Mouse (Mus musculus) testis, adult 2 months (tissue): ENCODE results near the gene Aldh8a1. TPM values are rescaled to one million over a fixed set of nuclear protein-coding genes. Genes with fewer than 3 reads are reported as not detected.
"Not testable (repeated sequence)": the region's sequence is repeated elsewhere in the genome, so short reads cannot be mapped to it uniquely, and the experiment has no call there.

Experiments
- H3K27ac ChIP-seq: fragments of 200-500 bp; 2 replicates; pipeline ENCODE4 v1.5.1; 2012; ENCODE audit warnings: low read depth, low read length; ENCODE audit not compliant: control insufficient read depth, insufficient read depth
- H3K27me3 ChIP-seq: fragments of 200-500 bp; 2 replicates; pipeline ENCODE4 v1.6.1; 2012; ENCODE audit warnings: mild to moderate bottlenecking, low read length, moderate library complexity; ENCODE audit not compliant: control insufficient read depth, insufficient read depth
- H3K36me3 ChIP-seq: fragments of 200-500 bp; 2 replicates; pipeline ENCODE4 v1.6.1; 2012; ENCODE audit warnings: mild to moderate bottlenecking, low read length; ENCODE audit not compliant: control insufficient read depth, insufficient read depth
- H3K4me1 ChIP-seq: fragments of 200-500 bp; 2 replicates; pipeline ENCODE4 v1.6.1; 2012; ENCODE audit warnings: low read length; ENCODE audit not compliant: control insufficient read depth, insufficient read depth
- H3K4me3 ChIP-seq: fragments of 200-500 bp; 2 replicates; pipeline ENCODE4 v1.5.1; 2012; ENCODE audit warnings: low read depth, mild to moderate bottlenecking, low read length, moderate library complexity, mixed read lengths; ENCODE audit not compliant: control insufficient read depth
- CTCF ChIP-seq: fragments of 200-500 bp; IDR thresholded peaks from 2 replicates; pipeline ENCODE4 v1.5.1; 2012; ENCODE audit warnings: low read depth, mild to moderate bottlenecking, inconsistent platforms, low read length, moderate library complexity; ENCODE audit not compliant: control insufficient read depth, insufficient read depth, insufficient replicate concordance
- POLR2A ChIP-seq: fragments of 200-500 bp; IDR thresholded peaks from 2 replicates; pipeline ENCODE4 v1.6.1; 2012; ENCODE audit warnings: low read depth, mild to moderate bottlenecking, inconsistent platforms, low read length, moderate library complexity; ENCODE audit not compliant: control insufficient read depth
- polyA plus RNA-seq: library from polyadenylated mRNA; depleted of rRNA; stranded (reverse); fragments of >200 nt; gene quantifications from 2 replicates; pipeline ENCODE4 v1.2.3, GENCODE M21; 2012

Aldh8a1 gene
- polyA plus RNA-seq, 1 experiment, result 1.8 TPM

DNA sequence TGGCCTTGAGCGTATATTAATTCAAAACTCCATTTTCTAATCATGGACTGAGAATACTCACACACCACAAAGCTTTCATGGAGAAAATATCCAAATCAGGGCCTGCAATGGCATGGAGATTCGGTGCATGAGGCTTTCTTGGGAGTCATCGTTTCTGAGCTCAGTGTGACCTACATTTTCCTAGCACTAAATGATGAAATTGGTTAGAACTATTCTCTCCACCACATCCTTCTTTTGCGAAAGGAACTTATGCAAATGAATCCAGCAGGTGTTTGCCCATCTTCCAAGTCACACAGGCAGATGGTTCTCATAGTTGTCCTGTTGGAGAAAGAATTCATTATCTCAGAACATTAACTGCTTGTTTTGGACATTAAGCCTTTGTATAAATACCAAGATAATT is 13.3 kb downstream of the Aldh8a1 start:
- Histone ChIP-seq H3K4me3 (no peak overlapping the region), H3K4me1 (peaks cover 2% of the 10 kb centered on the region; the same call in 1 of the 2 replicates), H3K27ac (no peak overlapping the region), H3K27me3 (no peaks in the 10 kb centered on the region), H3K36me3 (no peaks in the 10 kb centered on the region)
- TF ChIP-seq POLR2A (no peak), CTCF (no peak)

DNA sequence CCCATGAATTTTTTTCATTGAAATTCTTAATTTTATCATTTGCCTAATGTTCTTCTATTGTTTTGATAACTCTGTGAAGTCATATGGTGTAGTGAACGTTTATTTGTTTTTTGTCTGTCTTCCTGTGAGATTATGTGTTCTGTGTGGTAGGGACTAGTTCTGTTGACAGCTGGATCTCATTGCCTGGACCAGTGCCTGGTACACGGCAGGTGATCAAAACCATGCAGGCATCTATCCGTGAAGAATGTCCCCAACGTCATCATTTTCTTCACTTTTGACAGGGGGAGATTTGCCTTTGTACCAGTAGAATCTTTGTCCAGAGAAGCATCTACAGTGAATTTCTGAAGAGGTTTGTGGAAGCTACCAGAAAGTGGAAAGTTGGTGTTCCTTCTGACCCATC is 14.2 kb downstream of the Aldh8a1 start:
- H3K27ac ChIP-seq, result no peak overlapping the region
- TF ChIP-seq POLR2A, result no peak
- TF ChIP-seq CTCF, result no peak
- H3K4me1 ChIP-seq, result peaks cover 2% of the 10 kb centered on the region; the same call in 1 of the 2 replicates
- no peaks in the 10 kb centered on the region for H3K36me3 ChIP-seq
- H3K27me3 ChIP-seq, result no peaks in the 10 kb centered on the region
- no peak overlapping the region for H3K4me3 ChIP-seq

DNA sequence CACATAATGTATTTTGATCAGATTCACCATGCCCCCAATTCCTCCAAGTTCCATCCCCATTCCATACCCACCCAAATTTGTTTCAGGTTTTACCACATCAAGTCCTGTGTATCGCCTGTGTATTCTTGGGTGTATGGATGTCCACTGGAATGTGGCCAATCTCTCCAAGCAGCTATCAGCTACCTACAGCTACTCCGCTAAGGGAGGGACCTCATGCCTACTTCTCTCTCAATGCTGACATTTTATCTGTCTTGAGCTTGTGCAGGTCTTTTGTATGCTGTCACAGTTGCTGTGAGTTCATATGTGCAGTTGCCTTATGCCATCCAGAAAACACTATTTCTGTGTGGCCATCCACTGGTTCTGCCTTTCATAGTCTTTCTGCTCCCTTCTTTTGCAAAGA is 16.3 kb downstream of the Aldh8a1 start:
- no peak for TF ChIP-seq CTCF
- Histone ChIP-seq H3K4me3 (no peak overlapping the region), H3K27me3 (no peaks in the 10 kb centered on the region), H3K36me3 (no peaks in the 10 kb centered on the region), H3K4me1 (peaks cover 2% of the 10 kb centered on the region; the same call in 1 of the 2 replicates), H3K27ac (no peak overlapping the region)

DNA sequence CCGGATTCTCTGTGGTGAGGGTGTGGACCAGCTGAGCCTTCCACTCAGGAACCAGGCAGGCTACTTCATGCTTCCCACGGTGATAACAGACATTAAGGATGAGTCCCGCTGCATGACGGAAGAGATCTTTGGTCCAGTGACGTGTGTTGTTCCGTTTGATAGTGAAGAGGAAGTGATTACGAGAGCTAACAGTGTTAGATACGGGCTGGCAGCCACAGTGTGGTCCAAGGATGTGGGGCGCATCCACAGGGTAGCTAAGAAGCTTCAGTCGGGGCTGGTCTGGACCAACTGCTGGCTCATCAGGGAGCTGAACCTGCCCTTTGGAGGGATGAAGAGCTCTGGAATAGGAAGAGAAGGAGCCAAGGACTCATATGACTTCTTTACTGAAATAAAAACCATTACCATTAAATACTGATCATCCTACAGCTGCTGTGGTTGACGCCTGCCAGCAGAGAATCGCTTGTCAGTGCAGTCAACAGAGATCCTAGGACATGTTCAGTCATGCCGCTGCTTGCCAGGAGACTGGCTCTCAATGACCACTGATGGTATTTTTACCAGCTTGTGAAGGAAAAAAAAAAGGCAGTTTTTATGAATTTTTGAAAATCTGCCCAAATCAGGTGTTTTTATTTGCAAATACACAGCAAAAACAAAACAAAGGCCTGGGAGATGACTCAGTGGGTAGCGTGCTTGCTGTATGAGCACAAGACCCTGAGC is 18.5 kb downstream of the Aldh8a1 start:
- no peak overlapping the region for H3K4me3 ChIP-seq
- no peaks in the 10 kb centered on the region for H3K36me3 ChIP-seq
- no peak overlapping the region for H3K27ac ChIP-seq
- H3K4me1 ChIP-seq, result no peaks in the 10 kb centered on the region
- no peak for TF ChIP-seq CTCF
- TF ChIP-seq POLR2A, result no peak
- no peaks in the 10 kb centered on the region for H3K27me3 ChIP-seq

DNA sequence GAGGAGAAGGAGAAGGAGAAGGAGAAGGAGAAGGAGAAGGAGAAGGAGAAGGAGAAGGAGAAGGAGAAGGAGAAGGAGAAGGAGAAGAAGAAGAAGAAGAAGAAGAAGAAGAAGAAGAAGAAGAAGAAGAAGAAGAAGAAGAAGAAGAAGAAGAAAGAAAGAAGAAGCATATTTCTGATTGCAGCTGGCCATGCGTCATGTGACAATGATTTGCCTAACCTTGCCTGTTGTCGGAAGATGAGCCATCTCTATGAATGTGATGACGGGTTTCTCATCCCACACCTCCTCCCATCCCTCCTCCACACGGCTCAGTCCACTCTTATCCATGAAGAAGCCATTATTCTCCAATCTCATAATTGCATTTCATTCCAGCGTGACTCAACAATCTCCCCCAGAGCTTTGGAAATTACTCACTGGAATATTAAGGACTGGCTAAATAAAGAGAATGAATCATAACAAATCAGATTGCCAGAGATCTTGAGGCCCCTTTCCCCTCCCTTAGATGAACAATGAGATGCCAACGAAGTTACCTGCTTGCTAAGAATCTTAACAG is 21.9 kb downstream of the Aldh8a1 start:
- H3K4me1 ChIP-seq, H3K27me3 ChIP-seq, H3K27ac ChIP-seq, H3K4me3 ChIP-seq, H3K36me3 ChIP-seq: not testable (repeated sequence)

DNA sequence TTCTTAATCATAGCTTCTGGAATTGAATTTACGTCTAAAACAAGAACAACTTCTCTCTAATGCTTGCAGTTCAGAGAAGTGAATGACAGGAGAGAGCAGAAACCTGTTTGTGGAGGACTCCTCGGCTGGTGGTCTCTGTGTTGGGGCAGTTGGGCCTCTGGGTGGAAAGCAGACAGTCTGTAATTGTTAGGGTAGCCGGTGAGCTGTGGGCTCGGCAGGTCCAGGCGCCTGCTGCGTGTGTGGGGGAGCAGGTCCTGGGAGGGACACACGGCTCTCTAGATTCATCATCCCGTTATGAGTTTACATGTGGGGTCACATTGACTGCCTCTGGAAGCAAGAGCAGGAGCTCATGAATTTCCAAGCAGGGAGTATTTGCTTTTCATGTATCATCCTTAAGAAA is 22.5 kb downstream of the Aldh8a1 start:
- Histone ChIP-seq H3K36me3 (no peaks in the 10 kb centered on the region), H3K4me1 (no peaks in the 10 kb centered on the region), H3K4me3 (no peak overlapping the region), H3K27me3 (no peaks in the 10 kb centered on the region), H3K27ac (no peak overlapping the region)
- TF ChIP-seq POLR2A, result no peak

DNA sequence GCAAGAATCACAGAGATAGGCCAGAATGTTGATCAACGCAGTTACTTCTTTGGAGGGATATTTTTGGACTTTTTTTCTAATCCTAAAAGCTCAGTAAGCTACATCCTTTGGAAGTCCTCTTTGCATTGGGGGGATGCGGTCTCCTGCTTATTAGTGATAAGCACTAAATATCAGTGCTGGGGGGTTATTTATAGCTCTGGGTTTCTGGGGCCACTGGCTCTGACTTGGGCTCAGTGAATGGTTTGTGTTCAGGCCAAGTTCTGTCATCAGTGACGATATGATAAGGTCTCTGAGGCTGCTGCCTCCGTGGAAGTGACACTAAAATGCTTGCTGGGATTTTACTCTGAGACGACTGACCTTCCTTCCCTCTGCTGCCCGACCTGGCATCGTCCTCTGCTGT is 22.9 kb downstream of the Aldh8a1 start:
- H3K27ac ChIP-seq, result no peak overlapping the region
- H3K36me3 ChIP-seq, result no peaks in the 10 kb centered on the region
- no peaks in the 10 kb centered on the region for H3K4me1 ChIP-seq
- no peaks in the 10 kb centered on the region for H3K27me3 ChIP-seq
- no peak overlapping the region for H3K4me3 ChIP-seq
- TF ChIP-seq POLR2A (no peak), CTCF (no peak)

DNA sequence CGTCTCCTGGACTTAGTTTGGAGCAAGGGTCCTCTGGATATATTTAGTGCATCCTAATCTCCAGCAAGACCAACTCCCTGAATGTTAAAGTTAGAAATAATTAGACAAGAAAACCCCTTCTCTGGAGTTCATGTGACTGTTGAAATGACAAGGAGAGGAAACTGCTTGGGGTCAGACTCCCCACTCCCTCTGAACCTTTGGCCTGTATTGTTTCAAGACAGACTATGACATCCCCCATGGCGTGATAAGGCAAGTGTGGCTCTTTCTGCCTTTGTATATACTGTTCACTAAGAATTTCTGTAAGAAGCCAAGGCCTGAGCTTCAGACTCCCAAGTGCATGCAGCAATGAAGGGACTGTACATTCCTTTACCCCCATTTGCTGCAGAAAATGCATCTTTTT is 23.4 kb downstream of the Aldh8a1 start:
- H3K36me3 ChIP-seq, result no peaks in the 10 kb centered on the region
- H3K27ac ChIP-seq, result no peak overlapping the region
- no peaks in the 10 kb centered on the region for H3K4me1 ChIP-seq
- H3K27me3 ChIP-seq, result no peaks in the 10 kb centered on the region
- TF ChIP-seq POLR2A (no peak), CTCF (no peak)
- H3K4me3 ChIP-seq, result no peak overlapping the region
